Mouse (Mus musculus) testis, postnatal 14 days (tissue): ENCODE measurements around the gene Rpl41.

Experiments
- DNase-seq: peaks from one replicate; pipeline ENCODE4 v3.0.0; 2021; ENCODE audit warnings: low spot score

The Rpl41 gene

DNA sequence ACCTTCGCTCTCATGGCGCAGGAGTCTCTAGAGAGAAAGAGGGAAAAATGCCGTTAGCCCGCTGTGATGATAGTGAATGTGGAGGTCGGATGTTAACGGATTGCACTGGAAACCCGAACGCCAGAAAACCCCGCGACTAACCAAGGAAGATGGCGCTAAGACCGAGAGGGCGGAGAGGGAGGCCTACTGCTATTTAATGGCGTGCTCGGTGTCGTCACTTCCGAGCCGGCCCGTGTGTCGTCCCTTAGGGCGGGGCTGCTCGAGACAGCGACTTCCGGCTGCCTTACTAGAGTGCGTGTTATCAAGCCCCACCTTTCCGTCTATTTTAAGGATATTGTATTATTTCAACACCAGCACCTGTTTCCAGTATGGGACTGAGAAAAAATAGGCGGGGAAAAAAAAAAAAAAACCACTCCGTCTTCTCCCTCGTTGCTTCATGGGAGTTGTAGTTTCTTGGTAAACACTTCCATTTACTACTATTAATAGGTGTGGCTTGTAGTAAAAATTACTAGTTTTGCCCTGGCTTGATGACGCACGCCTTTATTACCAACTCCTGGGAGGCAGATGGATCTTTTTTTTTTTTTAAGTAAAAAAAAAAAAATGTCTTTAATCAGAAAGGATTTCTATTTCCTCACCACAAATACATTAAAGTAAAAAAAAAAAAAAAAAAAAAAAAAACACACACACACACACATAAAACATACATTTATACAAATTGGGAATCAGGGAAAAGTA lies at the start of gene Rpl41:
TSS of gene Rpl41 (minus strand) at position 359 of the 735 bp plus-strand sequence.
- DNase-seq: peak; percentile 92

DNA sequence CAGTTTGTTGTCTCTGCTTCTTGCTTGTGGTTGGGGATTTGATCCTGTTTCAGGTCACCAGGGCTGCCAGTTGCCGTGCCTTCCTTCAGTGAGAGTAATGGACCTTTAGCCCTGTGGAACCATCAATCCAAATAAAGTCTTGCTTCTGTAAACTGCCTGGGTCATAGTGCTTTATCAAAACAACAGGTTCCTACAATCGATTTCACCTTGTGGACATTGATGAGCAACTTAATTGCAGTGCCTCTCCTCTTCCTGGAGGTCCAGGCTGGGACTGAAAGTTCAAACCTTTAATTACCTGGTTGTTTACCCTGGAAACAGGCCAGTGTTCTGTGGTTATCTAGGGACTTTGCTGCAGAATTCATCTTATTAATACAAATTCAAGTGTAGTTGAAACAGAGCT lies 49.4 kb upstream of the Rpl41 start:
- DNase-seq: no peak

DNA sequence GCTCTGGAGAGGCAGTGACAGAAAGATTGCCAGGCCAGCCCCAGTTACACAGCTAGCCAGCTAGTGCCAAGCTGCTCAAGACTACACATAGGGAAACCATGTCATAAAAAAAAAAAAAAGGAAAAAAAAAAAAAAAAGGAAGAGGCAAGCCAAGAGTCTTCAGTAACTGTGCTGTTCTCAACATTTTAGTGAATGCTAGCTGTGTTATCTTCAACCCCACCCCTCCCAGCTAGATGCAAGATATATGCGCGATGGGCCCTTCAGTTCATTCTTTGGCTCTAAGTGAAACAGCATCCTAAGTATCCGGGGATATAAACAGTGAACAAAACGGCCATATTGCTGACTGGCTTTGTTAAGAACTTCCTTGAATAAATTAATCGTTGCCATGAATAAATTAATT lies 43.7 kb upstream of the Rpl41 start:
- DNase-seq: no peak

DNA sequence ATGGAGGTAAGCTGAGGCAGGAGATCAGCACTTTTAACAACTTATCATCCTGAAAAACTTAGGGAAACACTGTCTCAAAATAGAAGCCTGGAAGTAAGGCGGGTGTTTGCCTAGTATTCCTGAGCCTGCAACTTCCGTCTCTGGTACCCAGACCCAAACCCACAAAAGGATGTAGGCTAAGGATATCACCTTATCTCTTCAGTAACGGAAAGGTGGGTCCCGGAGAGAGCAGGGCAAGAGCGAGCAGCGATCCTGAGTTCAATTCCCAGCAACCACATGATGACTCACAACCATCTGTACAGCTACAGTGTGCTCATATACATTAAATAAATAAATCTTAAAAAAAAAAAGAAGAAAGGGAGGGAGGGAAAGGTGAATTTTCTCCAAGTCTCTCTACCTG lies 42.3 kb upstream of the Rpl41 start:
- no peak for DNase-seq

DNA sequence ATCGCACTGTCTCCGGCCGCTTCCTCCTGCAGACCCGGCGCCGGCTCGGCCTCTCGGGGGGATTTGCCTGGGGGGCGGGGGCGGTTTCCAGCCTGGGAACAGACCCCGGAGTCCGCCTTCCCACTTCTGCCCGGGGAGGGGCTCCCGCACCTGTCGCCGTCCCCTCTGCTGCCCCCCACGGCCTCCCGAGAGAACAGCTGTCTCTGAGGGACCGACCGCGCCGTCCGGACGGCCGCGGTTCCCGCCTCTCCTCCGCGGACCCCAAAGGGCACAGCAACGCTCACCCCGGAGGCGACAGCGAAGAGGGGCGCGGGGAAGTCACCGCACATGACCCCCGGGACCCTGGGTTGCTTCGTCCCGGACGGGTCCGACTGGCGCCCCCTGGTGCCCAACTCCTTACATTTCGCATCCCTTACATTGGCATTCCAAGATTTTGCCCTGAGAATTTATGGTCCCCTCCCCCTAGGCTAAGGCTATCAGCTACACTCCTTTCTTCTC lies 41.1 kb upstream of the Rpl41 start:
- peak; percentile 68 for DNase-seq

DNA sequence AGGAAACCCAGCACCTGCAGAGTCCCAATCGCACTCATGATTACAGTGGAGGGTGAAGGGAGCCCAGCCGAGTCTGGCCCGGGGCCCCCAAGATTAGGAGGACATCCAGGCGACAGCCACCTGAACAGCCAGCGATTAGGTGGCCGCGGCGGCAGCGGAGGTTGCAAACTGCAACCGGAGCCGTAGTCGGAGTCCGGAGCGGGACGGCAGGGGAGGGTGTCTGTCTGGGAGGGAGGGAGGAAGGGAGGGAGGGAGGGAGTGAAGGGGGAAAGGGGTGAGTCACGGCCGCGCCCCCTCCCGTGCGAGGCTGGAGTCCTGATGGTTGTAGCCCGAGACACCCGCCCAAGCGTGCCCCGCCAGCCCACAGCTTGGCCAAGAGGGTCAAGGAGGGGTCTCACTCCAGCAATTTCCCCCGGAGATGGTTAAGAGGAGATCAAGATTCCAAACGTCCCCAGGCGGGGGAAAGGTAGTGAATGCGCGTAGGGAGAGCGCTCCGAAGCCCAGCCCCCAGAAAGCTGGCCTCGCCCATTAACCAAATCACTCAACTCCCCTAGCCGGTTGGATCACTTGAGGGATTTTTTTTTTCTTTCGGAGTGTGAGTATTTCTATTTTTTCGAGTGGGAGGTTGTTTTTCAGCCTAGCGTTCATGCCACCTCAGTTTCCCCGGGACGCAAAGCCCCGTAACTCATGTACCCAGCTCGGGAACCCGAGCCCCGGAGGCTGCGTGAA lies 40.5 kb upstream of the Rpl41 start, which contains the start of gene Erbb3:
TSS of gene Erbb3 (minus strand) at position 189 of the 729 bp plus-strand sequence.
- peak; percentile 51 for DNase-seq

DNA sequence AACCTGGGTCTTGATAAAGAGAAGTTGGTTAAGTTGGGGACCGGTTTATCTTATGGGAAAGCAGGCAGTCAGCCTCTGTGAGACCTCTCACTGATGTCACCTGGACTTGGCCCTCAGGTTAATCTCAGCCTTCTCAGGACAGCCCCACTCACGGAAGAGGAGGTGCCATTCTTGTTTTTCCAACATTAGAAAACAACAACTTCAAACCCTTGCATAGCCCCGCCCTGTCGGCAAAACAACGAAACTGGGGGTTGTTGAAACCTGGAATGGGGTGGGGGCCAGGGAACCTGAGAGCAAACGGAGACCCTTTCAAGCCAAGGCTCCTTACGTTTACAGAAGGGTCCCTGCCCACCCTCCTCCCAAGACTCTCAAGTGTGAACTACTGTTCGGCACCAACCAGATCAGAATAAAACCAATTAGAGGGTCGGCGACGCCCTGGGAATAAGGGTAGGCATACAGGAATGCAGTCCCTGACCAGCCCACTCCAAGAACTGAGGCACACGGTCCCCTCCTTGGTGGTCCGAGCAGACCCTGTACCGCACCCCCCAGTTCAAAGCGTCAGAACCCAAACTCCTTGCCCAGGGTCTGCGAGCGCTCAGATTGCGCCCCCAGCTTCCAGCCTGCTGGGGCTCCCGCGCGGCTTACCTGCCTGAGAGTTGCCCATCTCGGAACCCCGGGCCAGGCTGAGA lies 39.8 kb upstream of the Rpl41 start:
- no peak for DNase-seq

DNA sequence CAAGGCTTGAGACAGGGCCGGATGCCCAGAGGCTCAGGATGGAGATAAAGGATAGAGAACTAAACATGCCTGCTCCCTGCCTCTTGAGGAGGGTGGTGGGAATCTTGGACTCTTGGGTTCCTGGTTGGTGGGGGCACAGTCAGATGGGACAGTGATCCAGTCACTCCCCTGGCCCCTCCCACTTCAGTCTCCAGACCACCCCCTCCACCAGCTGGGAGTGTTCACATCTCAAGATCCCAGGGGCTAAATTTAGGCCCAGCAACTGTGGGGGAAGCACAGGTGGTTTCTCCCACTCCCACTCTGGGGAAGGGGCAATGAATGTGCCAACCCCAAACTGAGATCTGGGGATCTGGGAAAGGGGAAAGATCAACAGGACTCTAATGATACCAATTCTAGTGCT lies 39.0 kb upstream of the Rpl41 start:
- DNase-seq: no peak

DNA sequence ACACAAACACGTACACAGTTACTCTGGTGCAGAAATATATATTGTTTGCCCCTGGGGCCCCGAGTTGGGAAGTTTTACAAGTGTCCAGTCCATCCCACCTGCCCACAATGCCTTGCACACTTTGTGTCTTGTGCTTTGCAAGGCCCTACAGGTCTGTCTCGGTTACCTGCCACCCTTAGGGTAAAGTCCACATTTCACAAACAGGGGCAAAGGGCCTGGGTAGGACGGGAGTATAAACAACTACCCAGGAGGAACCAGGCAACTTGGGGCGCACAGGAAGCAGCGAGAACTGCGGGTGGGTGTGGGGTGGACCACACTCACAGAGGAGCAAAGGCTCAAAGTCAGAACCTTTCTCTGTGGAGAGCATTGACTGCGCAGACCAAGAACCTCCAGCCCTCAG lies 38.6 kb upstream of the Rpl41 start:
- no peak for DNase-seq

DNA sequence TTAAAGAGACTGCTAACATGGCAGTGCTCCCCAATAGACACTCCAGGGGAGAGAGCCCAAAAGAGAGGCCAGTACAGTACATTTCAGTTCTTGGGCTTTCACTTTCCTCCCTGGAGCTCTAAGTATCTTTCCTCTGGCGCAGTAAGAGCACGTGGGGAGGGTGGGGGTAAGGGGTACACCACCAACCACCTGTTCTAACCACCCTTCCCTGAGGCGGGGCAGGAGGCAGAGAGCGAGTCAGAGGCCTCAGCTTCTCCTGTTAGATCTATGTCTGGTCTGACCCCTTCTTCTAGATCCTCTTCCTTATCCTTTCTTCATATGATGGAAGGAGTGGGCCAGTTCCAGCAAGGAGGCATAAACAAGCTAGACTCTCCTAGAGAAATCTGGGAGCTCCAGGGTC lies 38.0 kb upstream of the Rpl41 start:
- DNase-seq: no peak

DNA sequence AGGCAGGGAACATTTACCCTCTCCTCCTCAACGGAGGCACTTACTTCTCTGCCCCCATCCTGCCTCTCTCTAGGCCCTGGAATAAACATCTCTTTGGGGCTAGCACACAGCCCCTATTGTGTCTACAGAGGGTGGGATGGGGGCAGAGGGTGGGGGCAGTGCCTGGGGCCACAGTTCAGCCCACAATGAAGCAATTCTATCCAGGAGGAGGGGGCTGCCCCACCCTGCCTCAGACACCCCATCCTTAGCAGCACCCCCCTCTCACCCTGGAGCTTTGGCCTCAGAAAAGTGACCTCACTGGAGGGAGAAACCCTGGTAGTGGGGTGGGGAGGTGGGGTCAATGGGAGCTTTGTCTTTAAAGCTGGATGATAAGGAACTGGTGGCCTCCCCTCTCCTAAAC lies 37.4 kb upstream of the Rpl41 start:
- no peak for DNase-seq

DNA sequence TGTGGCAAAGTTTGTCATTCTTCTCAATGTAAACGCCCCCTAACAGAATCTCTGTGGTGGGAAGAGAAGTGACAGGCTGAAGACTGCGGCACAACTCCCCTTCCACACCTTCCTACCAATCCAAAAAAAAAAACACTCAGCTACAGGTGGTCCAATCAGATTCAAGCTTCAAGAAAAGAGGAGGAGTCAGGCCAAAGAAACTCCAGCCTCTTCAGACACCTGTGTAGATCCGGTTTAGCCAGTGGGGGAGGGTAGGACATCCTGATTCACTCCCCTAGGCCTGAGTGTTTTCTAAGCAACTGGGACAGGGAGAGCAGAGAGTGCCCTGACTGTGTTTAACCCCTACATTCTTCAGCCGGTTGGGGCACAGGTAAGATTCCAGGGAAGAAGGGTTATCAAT lies 35.3 kb upstream of the Rpl41 start:
- DNase-seq: peak; percentile 42

DNA sequence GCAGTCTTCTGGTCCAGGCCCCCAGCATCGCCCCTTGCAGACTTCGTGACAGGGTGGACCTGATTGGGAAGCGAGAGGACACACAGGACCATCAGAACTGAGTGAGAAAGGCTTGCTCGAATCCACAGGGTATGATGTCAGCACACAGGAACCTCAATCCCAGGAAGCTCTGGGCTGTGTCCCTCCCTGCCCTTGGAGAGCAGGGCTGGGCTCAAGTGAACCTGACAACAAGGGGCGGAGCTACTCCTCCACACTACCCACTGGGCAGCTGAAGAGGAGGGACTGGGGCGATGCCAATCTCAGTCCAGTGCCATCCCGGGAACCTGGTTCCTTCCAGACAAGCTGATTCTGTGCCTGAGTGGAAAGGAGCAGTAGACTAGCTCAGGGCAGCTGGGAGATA lies 34.5 kb upstream of the Rpl41 start:
- DNase-seq: peak; percentile 40

DNA sequence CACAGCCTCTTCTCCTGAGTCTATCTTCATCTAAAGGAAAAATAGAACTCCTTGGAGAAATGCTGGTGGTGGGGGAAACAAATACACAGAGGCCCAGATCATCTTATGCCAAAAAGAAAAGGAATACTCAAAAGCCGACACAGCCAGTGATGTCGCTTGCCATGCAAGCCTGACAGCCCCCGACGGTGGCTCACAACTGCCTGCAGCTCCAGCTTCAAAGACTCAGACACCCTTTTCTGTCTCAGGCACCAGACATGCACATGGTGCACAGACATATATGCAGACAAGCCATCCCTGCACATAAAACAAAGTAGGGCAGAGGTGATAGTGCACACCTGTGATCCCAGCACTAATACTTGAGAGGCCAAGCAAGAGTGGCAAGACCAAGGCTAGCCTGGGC lies 30.6 kb upstream of the Rpl41 start:
- DNase-seq: no peak

DNA sequence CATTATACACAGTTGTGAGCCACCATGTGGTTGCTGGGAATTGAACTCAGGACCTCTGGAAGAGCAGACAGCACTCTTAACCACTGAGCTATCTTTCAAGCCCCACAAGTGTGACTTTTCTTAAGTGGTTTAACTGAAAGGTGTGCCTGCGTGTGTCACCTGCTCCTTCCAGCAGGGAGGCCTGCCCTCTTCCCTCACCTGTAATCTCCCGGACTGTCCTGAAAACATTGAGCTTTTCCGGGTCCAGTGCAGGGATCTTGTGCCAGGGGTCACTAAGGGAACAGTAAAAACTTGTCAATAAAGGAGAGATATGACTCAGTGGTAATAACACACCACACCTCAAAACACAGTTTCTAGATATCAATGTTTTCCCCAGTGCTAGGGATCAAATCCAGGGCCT lies 30.2 kb upstream of the Rpl41 start:
- no peak for DNase-seq

DNA sequence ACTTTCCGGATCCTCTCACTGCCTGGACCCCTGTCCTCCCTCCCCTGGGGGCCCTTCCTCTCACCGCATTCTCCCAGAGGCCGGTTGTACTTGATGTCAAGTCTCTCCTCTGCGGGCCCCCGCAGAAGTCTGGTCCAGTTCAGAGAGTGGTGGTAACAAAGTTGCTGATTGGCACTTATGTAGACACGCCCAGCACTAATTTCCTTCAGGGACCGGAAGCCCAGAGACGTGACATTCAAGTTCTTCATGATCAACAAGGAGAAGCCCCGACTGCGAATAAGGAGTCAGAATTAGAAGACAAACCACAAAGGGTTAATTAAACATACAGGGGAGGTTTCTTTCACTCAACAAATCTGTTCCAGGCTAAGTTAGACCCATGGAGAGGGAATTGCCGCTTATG lies 29.2 kb upstream of the Rpl41 start:
- DNase-seq: no peak

DNA sequence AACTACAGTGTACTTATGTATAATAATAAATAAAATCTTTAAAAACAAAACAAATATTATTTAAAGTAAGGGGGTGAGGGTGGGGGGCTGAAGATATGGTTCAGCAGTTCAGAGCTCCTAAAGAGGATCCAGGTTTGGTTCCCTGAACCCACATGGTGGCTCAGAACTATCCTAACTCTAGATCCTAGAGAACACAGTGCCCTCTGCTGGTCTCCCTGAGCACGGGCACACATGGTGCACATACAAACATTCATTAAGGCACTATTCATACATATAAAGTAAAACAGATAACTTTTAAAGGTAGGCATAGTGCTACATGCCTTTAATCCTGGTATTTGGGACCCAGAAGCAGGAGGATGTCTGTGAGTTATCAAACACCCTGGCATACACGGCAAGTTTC lies 26.0 kb upstream of the Rpl41 start:
- DNase-seq: no peak

DNA sequence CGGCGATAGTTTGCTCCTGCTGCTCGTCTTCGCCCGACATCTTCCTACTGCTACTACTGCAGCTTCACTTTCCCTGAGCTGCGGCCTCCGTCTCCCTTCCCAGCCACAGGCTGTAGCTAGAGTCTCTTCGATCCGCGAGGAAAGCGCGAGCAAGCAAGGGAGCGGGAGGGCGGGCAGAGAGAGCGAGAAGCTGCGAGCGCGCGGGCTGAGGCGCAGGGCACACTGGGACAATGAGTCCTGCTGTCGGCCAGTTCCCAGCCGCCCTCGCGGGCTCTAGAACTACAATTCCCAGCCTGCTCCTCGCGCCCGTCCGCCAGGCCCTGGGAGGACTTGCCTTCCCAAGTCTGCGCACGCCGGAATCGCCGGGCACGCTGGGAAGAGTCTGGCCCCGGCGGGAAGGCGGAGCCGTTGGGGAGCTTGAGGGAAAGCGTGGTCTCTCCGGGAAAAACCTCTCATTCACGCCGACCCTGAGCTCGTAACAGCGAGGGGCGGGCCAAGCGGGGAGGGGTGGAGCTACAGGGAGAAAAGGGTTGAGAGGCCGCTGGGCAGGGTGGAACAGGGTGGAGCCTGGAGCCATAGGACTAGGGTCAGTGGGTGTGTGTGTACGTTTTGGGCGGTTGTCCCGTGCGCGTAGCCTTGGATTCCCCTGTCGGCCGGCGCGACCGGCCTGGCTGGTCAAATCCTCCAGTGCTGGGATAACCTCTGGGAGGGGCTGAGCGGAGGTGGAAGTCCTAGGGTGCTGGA lies 16.9 kb upstream of the Rpl41 start, which contains the start of gene Pa2g4:
TSS of gene Pa2g4 (minus strand) at position 200 of the 744 bp plus-strand sequence.
- peak; percentile 99 for DNase-seq

DNA sequence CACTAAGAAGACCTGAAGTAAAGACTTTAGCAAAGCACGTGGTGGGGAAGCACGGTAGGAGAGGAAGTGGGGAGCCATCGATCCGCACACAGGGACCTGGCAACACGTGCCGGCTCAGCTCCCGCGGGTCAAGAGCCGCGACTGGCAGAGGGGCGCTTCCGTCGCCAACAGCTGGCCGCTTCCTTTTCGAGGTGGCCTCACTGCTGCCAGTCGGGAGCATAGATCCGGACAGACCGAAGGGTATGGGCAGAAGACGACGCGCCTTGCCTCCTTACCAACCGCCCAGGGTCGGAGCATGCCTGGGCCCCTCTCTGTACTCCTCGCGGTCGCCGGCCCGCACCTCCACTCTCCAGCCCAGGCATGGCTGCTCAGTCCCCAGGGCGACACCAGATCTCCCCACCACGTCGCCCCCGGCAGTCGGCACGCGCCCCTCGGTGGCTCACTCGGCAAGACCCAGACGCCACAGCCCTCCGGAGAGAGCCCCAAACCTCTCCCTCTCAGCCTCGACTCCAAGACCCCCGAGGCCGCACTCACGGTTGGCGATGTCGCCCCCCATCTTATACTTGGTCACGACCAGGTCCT lies 16.2 kb upstream of the Rpl41 start:
- DNase-seq: no peak

DNA sequence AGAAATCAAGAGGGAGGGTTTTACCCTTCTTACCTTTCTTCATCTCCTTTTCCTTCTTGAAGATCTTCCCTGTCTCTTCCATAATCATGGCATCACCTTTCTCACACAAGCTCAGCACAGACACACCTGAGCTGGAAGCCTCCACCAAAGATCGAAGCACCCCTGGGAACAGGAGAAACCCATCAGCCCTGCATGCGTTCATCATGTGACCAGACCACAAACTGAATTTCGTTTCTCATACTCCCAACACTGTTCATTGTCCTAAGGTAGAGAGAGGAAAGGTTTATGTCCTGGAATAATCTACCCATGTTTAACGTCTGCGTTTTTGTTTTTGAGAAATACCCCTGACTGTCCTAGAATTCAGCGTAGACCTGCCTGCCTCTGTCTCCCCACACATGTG lies 14.4 kb upstream of the Rpl41 start:
- no peak for DNase-seq

DNA sequence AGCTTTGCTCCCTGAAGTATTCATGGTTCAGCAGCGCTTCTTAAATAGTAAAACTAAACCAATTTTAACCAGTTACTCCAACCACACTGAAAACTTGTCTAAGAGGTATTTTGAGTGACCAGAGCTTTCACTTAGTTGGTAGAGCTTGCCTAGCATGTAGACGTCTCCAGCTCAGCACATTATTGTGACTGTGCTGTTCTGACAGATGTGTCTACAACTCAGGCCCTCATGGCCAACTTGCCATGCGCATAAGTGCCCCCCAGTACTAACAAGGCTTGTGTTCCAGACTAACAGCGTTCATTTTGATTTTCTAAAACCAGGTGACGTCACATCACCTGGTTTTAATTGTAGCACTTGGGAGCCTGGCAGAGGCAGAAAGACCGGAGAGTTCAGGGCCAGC lies 7.9 kb upstream of the Rpl41 start:
- no peak for DNase-seq

DNA sequence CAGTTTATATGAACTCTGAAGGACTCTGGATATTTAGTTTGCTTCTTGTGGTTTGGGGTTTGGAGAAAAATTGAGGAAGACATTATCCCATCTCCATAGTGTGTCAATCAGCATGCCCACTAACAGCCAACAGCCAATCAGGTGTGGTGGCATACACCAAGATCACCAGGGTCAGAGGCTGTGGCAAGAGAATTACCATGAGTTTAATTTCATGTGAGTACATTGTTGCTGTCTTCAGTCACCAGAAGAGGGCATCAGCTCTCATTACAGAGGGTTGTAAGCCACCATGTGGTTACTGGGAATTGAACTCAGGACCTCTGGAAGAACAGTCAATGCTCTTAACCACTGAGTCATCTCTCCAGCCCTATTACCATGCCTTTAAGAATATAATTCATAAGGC lies 7.2 kb upstream of the Rpl41 start:
- DNase-seq: no peak
